Mouse (Mus musculus): ENCODE measurements at regions not wholly inside any gene's neighbourhood (a gene's known extent, or its start where the extent isn't known, plus 50 kb on each side); places are given as distances from the start of the nearest gene placed in this dataset.

GRCm38 (mm10) chr6:58101605-58102004, 86.6 kb upstream of the Vmn1r26 start:
- dilution Hi-C loops (cut with MboI; ENCODE audit: extremely low pct_ligation_motif_present, extremely low pct_unique_long_range_greater_than_20kb, low sequenced_read_pairs), result no loop called here
- no peaks in the 10 kb centered on the region for H3K27me3 ChIP-seq (replicated peaks)
- no peak overlapping the region for H3K4me3 ChIP-seq (replicated peaks in 1 of 3; ENCODE audit: low read depth in 2 of 3, low read length in 2 of 3, poor library complexity in 1 of 3)
- H3K4me2 ChIP-seq (ENCODE audit: insufficient read depth, low read depth, poor library complexity, severe bottlenecking), result no peak overlapping the region
- no peaks in the 10 kb centered on the region for H3K36me3 ChIP-seq (replicated peaks in 1 of 2; ENCODE audit: control insufficient read depth in 1 of 2, insufficient read depth in 1 of 2, low read length in 1 of 2)
- peak; percentile 26 for DNase-seq (ENCODE audit: extremely low read depth)
- no peaks in the 10 kb centered on the region for H3K4me1 ChIP-seq (ENCODE audit: control insufficient read depth in 1 of 2, insufficient read depth in 2 of 2)
- TF ChIP-seq SMC3 (IDR thresholded peaks at IDR 0.05; ENCODE audit: low read depth, low read length), result 0 out of 2 replicates have a peak, but pooled peaks have one; percentile 6
- peak; percentile 19 to 27; a peak in 3 of 4 replicates for TF ChIP-seq CTCF (conservative IDR thresholded peaks at IDR 0.05 in 1 of 2, IDR thresholded peaks at IDR 0.05 in 1 of 2; ENCODE audit: low read depth in 2 of 2, low read length in 2 of 2)
- no peak for TF ChIP-seq POLR2A (IDR thresholded peaks at IDR 0.05; ENCODE audit: low read depth, low read length)
- H3K27ac ChIP-seq (ENCODE audit: insufficient read depth, low read depth), result no peak overlapping the region
- in situ Hi-C loops (cut with MboI; ENCODE audit: low pct_ligation_motif_present, low pct_unique_long_range_greater_than_20kb, low sequenced_read_pairs), result no loop called here
- no peaks in the 10 kb centered on the region for H3K9me3 ChIP-seq (replicated peaks; ENCODE audit: low read length)
- H3K9ac ChIP-seq (ENCODE audit: insufficient read depth, low read depth), result no peak overlapping the region
- no peaks in the 10 kb centered on the region for H3K79me2 ChIP-seq (replicated peaks; ENCODE audit: control insufficient read depth, extremely low read depth, insufficient read depth, poor library complexity, severe bottlenecking)

Measured in CH12.LX (cell line).